Mouse (Mus musculus): ENCODE data around the gene Cars2.

DNA sequence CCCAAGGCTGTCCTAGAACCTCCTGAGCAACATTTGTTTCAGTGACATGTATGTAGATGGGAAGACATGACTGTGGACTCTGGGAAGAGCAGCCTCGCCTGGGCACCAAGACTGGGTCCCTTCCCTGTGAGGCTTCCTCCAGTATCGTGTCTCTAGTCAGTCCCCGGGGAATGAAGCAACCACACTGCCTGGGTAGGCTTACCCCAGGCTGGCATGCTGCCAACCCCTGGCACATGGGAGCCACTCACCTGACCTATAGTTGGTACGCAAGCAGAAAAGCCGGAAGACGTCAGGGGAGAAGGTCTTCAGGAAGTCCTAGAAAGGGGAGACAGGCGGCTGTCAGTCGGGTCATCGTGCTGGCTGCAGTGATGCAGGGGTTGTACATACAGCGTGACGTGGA, 31.9 kb downstream of the Cars2 start:
- TF ChIP-seq POLR2A (IDR thresholded peaks at IDR 0.05; ENCODE audit: control insufficient read depth, extremely low read depth, insufficient read depth, low read length, poor library complexity) = no peak
- TF ChIP-seq CTCF (IDR thresholded peaks at IDR 0.05; ENCODE audit: borderline replicate concordance, control insufficient read depth, extremely low read depth, insufficient read depth, low read length, poor library complexity) = no peak

Data from thymus, adult 2 months (tissue).